Mouse (Mus musculus) small intestine, adult 2 months (tissue): Measurements from ENCODE around the gene Zfp13.

ENCODE experiments used
- CTCF ChIP-seq: fragments of 200-500 bp; IDR thresholded peaks from 2 replicates; pipeline ENCODE4 v1.5.1; 2012; ENCODE audit warnings: low read depth, mild to moderate bottlenecking, control low read depth, inconsistent platforms, low read length, moderate library complexity, mixed read lengths; ENCODE audit not compliant: insufficient replicate concordance, insufficient read length; ENCODE audit errors: extremely low read depth
- POLR2A ChIP-seq: fragments of 200-500 bp; IDR thresholded peaks from 2 replicates; pipeline ENCODE4 v1.6.1; 2012; ENCODE audit warnings: low read depth, mild to moderate bottlenecking, control low read depth, inconsistent platforms, low read length, moderate library complexity

DNA sequence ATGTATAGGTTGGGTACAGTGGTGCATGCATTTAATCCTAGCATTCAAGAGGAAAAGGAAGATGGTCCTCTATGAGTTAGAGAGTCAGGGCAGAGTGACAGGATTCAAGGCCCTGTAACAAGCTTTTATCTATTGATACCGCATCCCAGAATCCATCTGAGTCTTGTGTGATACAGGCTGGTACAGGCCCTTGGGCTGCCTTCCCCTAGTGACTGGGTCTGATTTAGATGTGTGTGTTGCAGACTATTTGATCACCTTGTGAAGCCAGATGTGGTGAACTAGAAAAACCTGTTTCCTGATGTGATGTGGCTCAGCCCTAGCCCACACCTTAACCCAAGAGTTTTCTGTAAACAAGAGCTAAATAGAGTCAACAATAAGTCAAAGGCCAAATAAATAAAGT is 54.5 kb downstream of the Zfp13 start:
- TF ChIP-seq CTCF (no peak), POLR2A (no peak)
